Mouse (Mus musculus) heart, adult 10 weeks (tissue): ENCODE data around the gene Ccs. TPM values are rescaled to one million over a fixed set of nuclear protein-coding genes. Genes with fewer than 3 reads are reported as not detected.

ENCODE experiments used
- polyA plus RNA-seq: library from polyadenylated mRNA; stranded (reverse); fragments of 350-450 nt; fragmentation: Illumina TruSeq; extraction: RNeasy Lipid Tissue Mini Kit (QIAGEN cat#74804); gene quantifications from one replicate; pipeline ENCODE4 v1.2.3, GENCODE M21; 2014; ENCODE audit warnings: low read depth, low replicate concordance

The Ccs gene
- polyA plus RNA-seq = 33.2 TPM

GRCm38 (mm10) chr19:4839149-4839548, at the start of gene Ccs, which contains the start of gene Ccdc87:
Gene Ccs, minus strand, starts transcription at chr19:4839332.
Gene Ccdc87, plus strand, starts transcription at chr19:4839366.

GRCm38 (mm10) chr19:4878405-4879323, 39.5 kb upstream of the Ccs start, which contains the start of gene Zdhhc24:
Gene Zdhhc24, plus strand, starts transcription at chr19:4878668.

GRCm38 (mm10) chr19:4877785-4878184, 38.7 kb upstream of the Ccs start, which contains the start of gene Actn3:
Gene Actn3, minus strand, starts transcription at chr19:4877909.

GRCm38 (mm10) chr19:4854552-4855469, 15.7 kb upstream of the Ccs start, which contains the start of gene Ctsf:
Gene Ctsf, plus strand, starts transcription at chr19:4855130.

GRCm38 (mm10) chr19:4811063-4811908, 27.8 kb downstream of the Ccs start, which contains the start of the genes Gm21992 and Rbm14:
Gene Gm21992, minus strand, starts transcription at chr19:4811612.
Gene Rbm14, minus strand, starts transcription at chr19:4811634.

GRCm38 (mm10) chr19:4793831-4794422, 45.2 kb downstream of the Ccs start, which contains the start of gene Rbm4:
Gene Rbm4, minus strand, starts transcription at chr19:4793901.

Other genes with a start within 250 kb of the Ccs start
- 6.7 TPM for gene Lrfn4, start 223.7 kb downstream of the Ccs start, polyA plus RNA-seq
- gene Rce1, start 213.7 kb downstream of the Ccs start, polyA plus RNA-seq = 14.2 TPM
- gene Gm960, start 140.7 kb downstream of the Ccs start, polyA plus RNA-seq = not detected
- 0.24 TPM for gene Sptbn2, start 128.2 kb downstream of the Ccs start, polyA plus RNA-seq
- gene Rbm4b, start 82.8 kb downstream of the Ccs start, polyA plus RNA-seq = 9.1 TPM
- gene Rbm4, start 45.4 kb downstream of the Ccs start, polyA plus RNA-seq = 22.9 TPM
- 9.5 TPM for gene Gm21992, start 27.7 kb downstream of the Ccs start, polyA plus RNA-seq
- gene Rbm14, start 27.7 kb downstream of the Ccs start, polyA plus RNA-seq = 11.5 TPM
- not detected for gene Ccdc87, start within 50 bp of the Ccs start, polyA plus RNA-seq
- gene Ctsf, start 15.8 kb upstream of the Ccs start, polyA plus RNA-seq = 63.9 TPM
- 0.71 TPM for gene Actn3, start 38.6 kb upstream of the Ccs start, polyA plus RNA-seq
- gene Zdhhc24, start 39.3 kb upstream of the Ccs start, polyA plus RNA-seq = 4.5 TPM
- gene Bbs1, start 67.3 kb upstream of the Ccs start, polyA plus RNA-seq = 2.6 TPM
- 24.4 TPM for gene Dpp3, start 89.0 kb upstream of the Ccs start, polyA plus RNA-seq
- 2.7 TPM for gene Peli3, start 103.8 kb upstream of the Ccs start, polyA plus RNA-seq
- gene Mrpl11, start 122.8 kb upstream of the Ccs start, polyA plus RNA-seq = 87.5 TPM
- 0.81 TPM for gene Npas4, start 151.0 kb upstream of the Ccs start, polyA plus RNA-seq
- 14.6 TPM for gene Slc29a2, start 184.5 kb upstream of the Ccs start, polyA plus RNA-seq
- gene B4gat1, start 199.5 kb upstream of the Ccs start, polyA plus RNA-seq = 42.6 TPM
- gene AC124502.3, start 199.6 kb upstream of the Ccs start, polyA plus RNA-seq = 1.0 TPM
- 19.7 TPM for gene Brms1, start 202.0 kb upstream of the Ccs start, polyA plus RNA-seq
- gene Rin1, start 211.1 kb upstream of the Ccs start, polyA plus RNA-seq = 1.7 TPM
- gene Cd248, start 228.7 kb upstream of the Ccs start, polyA plus RNA-seq = 10.5 TPM
- 2.0 TPM for gene Tmem151a, start 246.2 kb upstream of the Ccs start, polyA plus RNA-seq
- 90.7 TPM for gene Yif1a, start 249.2 kb upstream of the Ccs start, polyA plus RNA-seq